Mouse (Mus musculus) Muller cell, postnatal 12 days (primary cell): Measurements from ENCODE around the gene Adcy9.

Source experiments
- DNase-seq: peaks from one replicate; pipeline ENCODE4 v3.0.0-alpha.2; 2015; ENCODE audit errors: inconsistent ontology term

Adcy9 gene

GRCm38 (mm10) chr16:4418776-4419545, 1.3 kb downstream of the Adcy9 start:
- DNase-seq, result no peak

DNA sequence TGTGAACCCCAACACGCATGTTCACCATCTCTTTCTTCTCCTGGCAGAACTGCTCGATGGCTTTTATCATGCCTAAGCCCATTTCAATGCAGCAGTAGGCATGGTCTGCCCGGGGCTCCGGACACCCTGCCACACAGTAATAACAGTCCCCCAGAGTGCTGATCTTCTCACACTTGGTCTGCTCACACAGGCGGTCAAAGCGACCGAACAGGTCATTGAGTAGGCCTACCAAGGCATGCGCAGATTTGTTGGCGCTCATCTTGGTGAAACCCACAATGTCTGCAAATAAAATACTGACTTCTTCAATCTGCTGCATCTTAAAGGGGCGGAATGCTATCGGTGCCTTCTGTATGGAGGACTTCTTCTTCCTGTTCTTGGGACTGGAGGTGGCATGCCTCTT, 2.2 kb downstream of the Adcy9 start:
- no peak for DNase-seq

DNA sequence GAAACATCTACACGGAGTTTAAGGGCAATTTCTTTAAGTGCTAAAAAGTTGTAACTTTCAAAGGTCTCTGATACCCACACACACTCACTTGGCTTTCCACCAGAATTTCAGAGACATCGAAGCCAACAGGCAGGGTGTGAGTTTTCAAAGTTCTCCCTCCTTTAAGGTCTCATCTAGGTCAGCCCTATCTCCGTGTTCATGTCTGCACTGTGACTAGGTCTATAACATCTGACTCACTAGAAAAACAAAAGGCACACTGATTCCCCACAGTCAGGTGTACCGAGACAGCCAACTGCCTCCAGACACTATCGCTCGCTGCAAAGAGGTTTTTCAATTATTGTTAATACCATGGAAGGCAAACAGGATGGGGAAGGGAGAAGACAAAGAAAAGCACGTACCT, 2.8 kb downstream of the Adcy9 start:
- DNase-seq, result no peak

DNA sequence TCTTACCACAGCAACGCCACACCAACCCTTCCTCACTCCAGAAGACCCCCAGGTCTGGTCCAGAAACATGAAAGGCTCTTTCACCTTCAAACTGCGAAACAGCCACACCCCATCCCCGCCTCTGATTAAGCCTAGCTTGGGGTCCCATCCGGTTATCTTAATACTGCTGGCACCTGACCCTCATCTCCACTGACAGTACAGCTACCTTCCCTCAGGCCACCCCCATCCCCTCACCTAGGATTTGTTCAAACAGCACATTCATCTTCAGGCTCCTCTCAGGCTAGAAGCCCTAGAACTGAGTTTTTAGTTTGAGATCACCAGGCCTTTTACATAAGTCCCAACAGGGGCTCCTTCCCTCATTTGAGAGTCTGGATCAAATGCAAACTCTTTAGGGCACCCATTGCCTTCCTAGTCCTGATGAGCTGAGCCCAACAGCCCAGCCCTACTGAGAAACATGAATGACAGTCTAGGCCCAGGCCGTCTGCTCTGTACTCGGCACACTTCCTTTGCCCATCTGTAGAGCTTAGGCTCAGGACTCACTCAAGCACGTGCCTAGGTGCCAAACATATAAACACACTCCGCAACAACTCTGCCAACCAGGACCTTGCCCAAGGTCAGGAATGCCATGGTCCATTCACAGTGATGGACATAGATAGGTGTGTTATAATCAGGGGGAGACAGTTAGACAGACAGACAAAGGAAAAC, 5.3 kb downstream of the Adcy9 start:
- DNase-seq, result no peak

DNA sequence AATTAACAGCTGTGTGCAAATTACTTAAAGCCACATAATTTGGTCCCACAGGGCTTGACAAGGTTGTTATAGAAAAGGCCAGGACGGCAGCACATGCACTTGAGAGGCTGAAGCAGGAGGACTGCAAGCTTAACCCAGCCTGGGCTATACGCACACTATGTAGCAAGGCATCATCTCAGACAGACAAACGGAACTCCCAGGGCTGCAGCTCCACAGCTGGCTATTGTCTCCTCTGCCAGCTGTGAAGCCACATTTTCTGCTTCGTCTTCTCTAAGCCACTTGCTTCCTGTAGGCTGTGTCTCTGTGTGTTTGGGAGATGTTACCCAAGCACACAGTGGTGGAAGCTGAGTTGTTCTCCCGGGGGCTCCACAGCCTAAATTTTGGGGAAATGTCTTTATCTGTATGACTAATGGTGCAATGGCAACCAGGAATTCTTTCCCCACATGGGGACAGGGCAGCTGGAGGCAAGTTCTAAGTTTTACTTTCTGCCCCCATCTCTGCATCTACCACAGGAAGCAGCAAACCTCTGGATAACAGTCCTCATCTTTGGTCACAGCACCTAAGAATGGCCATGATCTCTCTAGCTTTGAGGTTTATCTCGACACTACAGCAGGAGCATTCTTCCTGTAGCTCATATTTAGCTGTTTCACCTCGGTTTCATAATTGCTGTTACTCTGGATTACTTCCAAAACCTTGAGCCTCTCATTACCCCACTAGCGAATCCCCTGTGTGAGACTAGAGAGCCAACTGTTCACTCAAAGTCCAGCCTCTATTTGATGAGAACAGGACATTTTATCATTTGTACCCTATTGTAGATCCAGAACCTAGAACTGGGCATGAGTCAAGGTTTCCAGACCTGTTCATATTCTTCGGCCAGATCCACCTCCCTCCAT, 6.1 kb downstream of the Adcy9 start:
- no peak for DNase-seq

DNA sequence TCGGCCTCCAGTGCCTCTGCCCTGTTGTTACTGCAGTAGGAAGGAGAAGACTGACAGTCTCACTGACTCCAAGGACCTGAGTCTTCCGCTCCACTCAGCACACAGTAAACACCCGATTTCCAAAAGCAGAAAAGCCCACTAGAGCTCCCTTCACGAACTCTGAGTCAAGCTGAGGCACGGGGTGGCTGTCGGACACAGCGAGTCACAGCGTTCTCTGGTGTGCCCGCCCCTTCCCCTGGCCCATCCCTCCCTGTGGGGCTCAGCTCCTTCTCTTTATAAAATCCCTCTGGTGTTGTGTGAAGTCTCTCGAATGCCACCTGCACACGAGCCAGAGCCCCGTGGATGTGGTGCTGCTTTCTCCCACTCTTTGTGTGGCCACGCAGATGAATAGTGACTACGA, 7.0 kb downstream of the Adcy9 start:
- no peak for DNase-seq

DNA sequence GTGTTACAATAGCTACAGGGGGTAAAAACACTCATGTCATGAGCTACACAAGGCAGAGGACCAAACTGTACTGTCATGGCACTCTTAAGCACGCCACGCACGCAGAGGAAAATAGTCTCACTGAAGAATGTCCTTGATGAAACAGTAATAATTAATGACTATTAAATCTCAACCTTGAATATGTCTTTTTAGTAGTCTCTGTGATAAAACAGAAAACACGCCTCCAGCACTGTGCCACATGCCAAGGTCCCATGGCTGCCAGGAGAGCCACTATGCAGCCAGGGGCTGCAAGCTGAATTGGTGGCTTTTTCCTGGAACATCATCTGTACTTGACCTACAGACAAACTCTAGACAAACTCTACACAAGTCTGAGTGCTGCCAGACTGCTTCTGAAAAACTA, 8.0 kb downstream of the Adcy9 start:
- DNase-seq, result no peak

- DNase-seq, result no peak
Measured at GRCm38 (mm10) chr16:4411296-4411695, 9.0 kb downstream of the Adcy9 start.

DNA sequence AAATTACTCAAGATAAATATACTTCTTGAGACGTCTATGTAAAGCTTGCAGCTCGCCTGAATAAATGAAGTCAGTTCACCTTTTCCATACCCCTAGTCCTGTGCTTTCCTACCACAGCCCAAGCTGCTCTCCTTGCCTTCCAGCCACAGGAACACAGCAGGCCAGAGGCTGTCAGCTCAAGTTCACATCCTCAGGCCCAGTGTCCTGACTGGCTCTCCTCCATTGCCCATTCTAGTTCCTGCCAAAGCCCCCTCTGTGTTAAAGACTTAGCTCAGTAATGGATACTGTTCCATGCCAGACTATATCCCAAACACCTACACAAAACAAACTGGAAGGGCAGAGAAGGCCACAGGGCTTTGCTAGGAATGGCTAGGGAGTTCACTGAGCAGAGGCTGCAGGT, 12.8 kb downstream of the Adcy9 start:
- no peak for DNase-seq

DNA sequence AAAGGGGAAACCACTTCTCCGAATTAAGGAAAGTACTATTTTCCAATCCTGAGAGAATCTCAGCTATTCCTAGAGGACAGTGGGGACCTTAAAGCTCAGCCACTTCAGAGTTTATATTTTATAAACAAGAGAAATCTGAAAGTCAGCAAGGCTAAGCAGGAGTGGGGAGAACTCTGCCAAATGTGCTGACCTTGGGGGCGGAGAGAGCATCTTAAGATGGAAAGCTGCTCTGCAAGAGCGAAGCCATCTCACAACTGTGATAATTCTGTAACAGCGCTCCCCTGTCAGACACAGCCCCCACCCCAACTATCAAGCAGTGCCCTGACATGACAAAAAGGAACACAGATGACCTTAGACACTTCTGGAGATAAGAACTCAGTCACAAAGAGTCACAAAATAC, 13.6 kb downstream of the Adcy9 start:
- DNase-seq, result no peak

DNA sequence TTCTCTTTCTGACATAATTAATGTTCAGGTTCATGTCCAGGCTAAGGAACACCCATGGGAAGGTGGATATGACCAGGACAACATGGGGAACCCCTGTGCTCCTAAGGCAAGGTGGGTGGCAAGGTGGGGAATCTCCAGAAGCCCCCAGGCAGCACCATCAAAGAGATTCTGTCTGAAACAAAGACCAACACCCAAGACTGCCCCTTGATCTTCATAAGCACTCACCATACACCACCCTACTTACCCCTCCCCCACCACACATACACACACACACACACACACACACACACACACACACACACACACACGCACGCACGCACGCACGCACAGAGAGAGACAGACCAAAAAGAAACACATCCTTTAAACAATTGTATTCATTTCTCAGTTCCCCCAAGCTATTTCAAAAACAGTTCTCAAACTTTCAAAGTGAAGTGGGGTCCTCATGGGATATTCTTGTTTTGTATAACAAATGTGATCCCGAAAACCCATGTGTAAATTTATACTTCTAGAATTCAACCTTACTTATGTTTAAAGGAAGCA, 14.2 kb downstream of the Adcy9 start:
- DNase-seq, result no peak

GRCm38 (mm10) chr16:4404933-4405761, 15.2 kb downstream of the Adcy9 start:
- peak; percentile 20 for DNase-seq

DNA sequence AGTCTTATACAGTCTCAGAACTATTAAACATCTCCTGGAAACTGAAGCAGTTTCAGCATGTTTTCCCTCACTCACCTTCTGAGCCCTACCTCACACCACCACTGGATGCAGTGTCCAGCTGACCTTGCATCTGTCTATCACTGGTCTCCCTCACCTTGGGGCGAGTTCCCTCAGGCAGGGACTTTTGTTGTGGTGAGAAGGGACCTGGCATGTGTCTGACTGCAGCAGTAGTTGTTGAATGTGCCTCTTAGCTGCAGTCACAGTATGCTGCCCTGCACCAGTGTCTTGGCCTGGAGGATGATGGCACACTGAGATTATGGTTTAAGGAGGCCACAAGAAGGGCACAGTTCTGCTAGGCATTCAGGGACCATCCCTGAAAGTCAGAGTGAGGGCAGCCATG, 19.2 kb downstream of the Adcy9 start:
- DNase-seq, result no peak

GRCm38 (mm10) chr16:4399471-4400223, 20.7 kb downstream of the Adcy9 start:
- DNase-seq, result no peak

- DNase-seq, result no peak
Measured at GRCm38 (mm10) chr16:4398782-4399181, 21.5 kb downstream of the Adcy9 start.

- no peak for DNase-seq
Measured at GRCm38 (mm10) chr16:4397636-4398035, 22.7 kb downstream of the Adcy9 start.

GRCm38 (mm10) chr16:4395687-4396341, 24.5 kb downstream of the Adcy9 start:
- DNase-seq, result no peak

DNA sequence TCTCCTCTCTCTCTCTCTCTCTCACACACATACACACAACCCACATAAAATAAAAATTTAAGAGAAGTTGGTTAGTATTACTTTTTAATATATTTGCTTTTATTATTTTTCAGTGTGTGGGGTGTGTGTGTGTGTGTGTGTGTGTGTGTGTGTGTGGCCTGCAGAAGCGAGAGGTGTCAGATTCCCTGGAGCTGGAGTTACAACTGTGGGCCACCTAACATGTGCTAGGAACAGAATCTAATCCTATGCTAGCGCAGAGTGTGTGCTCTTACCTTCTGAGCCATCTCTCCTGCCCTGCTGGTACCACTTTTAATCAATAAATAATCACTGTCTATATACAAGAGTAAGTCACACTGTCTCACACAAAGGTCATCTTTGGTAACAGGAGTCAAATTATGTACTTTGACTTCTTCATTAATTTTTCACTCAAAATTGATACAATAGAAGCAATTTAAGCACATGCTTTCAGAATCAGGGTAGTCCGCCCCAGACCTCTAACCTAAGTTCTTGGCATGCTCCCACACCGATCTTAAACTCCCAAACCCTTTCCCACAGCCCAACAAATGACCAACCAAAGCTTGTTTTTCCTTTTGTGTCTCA, 25.2 kb downstream of the Adcy9 start:
- DNase-seq, result no peak

DNA sequence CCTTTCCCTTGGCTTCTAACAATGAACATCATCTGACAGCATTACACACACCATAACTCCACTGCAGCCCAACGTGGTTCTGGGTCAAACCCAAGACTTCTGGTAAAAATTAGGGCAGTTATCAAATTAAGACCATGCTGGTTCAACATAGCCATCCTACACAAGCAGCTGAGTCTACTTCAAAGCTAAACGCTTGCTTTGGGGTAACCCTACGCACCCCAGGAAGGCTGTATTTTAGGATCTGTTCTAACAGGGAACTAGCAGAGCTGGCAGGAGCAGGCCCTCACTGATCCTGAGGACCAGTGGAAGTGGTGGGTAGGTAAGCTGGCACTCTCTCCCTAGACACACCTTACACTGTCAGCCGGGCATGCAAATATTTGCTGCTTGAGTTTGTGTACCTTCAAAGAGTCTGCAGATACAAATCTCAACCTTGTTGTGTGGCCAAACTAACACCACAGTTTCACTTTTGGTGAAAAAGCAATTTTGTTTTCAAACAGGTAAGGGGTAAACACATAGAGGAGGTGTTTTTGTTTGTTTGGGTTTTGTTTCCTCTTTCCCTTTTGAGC, 36.7 kb downstream of the Adcy9 start:
- no peak for DNase-seq
